Mouse (Mus musculus) megakaryocyte, adult 5-6 weeks (primary cell): Measurements from ENCODE around the gene Khsrp. TPM values are rescaled to one million over a fixed set of nuclear protein-coding genes. Genes with fewer than 3 reads are reported as not detected.
A peak's percentile ranks its signal among the peaks of the same experiment; 100 is the strongest.

ENCODE experiments used
- ATAC-seq: 2 replicates; pipeline ENCODE4 v1.8.0; 2016; ENCODE audit warnings: mild to moderate bottlenecking, inconsistent platforms; ENCODE audit not compliant: poor library complexity, severe bottlenecking
- total RNA-seq, 2 experiments: library from RNA; stranded (forward) in 1 of 2; stranded (reverse) in 1 of 2; fragments of 153-499, 151-499 nt in 1 of 2; fragments of 221-1000, 200-1000 nt in 1 of 2; gene quantifications; 2 replicates each; pipeline versions ENCODE4 v1.2.3 to v1.2.4; 2015 to 2017

The Khsrp gene
- 56.0 and 66.5 TPM in 2 replicates for total RNA-seq (2015)
- total RNA-seq (2017), result 43.9 and 57.7 TPM in 2 replicates

GRCm38 (mm10) chr17:57030931-57031660 is at the start of gene Khsrp:
Gene Khsrp, minus strand, starts transcription at chr17:57031522.
- ATAC-seq, result no peak

- no peak for ATAC-seq
Measured at GRCm38 (mm10) chr17:57079919-57080318, 48.6 kb upstream of the Khsrp start.

DNA sequence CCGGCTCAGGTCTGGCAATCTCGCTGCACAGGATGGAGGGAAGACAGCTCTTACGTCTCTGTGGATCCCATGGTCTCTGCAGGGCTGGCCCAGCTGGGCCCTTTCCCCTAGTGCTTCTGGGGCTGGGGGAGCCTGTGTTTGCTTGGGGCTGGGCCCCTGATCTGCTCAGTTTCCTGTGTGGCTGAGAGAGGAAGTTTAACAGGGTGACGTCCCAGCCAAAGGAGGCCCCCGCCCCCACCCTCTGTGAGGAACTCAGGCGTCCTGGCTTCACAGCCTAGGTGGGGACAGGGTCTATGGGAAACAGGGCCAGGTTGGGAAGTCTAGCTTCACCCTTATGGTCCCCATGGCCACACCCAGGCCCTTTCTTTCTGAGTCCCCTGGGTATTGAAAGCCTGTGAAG is 47.0 kb upstream of the Khsrp start, which contains the start of gene Dennd1c:
Gene Dennd1c (minus strand): TSS at position 179 of the 400 bp plus-strand sequence.
- peak; percentile 96 for ATAC-seq

DNA sequence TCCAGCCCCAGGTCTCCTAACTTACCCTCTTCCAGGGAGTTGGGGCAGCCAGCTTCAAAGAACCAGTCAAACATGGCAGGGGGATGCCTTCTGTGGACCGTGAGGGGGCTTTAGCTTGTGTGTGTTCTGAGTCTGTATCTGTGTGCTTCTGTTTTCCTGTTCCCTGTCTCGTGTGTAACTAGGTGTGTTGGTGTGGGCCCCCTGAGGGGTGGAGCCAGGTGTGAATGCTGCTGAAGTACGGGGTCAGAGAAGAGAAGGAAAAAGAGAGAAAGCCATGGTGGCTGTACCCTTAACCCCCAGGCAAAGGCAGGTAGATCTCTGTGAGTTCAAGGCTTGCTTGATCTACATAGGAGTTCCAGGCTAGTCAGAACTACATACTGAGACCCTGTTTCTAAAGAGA is 45.6 kb upstream of the Khsrp start:
- no peak for ATAC-seq

- ATAC-seq, result no peak
Measured at GRCm38 (mm10) chr17:57070699-57071098, 39.4 kb upstream of the Khsrp start.

- no peak for ATAC-seq
Measured at GRCm38 (mm10) chr17:57070272-57070671, 39.0 kb upstream of the Khsrp start.

- ATAC-seq, result no peak
Measured at GRCm38 (mm10) chr17:57066908-57067307, 35.6 kb upstream of the Khsrp start.

GRCm38 (mm10) chr17:57063031-57063430 is 31.7 kb upstream of the Khsrp start:
- ATAC-seq, result no peak

DNA sequence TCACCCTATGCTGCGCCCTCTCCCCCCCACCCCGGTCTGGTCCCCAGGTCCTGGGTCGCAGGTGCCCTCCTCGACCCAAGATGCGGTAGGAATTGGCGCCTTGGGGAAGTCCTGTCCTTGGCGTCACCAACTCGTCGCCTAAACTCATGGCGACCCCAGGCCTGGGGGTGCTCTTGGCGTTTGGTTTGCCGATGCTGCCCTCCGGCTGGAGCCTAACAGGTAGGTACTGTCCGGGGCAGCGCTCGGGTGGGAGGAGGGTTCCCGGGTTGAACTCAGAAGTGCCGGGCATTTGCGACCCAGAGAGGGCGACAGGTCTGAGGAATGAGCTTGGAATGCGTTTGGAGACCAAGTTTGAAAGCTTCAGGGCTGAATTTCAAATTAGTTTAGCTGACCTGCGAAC is 31.2 kb upstream of the Khsrp start:
- ATAC-seq, result no peak

GRCm38 (mm10) chr17:57062011-57062521 is 30.7 kb upstream of the Khsrp start:
- ATAC-seq, result no peak

- no peak for ATAC-seq
Measured at GRCm38 (mm10) chr17:57061069-57061468, 29.7 kb upstream of the Khsrp start.

- peak; percentile 87 for ATAC-seq
Measured at GRCm38 (mm10) chr17:57060231-57060801, 29.0 kb upstream of the Khsrp start.

DNA sequence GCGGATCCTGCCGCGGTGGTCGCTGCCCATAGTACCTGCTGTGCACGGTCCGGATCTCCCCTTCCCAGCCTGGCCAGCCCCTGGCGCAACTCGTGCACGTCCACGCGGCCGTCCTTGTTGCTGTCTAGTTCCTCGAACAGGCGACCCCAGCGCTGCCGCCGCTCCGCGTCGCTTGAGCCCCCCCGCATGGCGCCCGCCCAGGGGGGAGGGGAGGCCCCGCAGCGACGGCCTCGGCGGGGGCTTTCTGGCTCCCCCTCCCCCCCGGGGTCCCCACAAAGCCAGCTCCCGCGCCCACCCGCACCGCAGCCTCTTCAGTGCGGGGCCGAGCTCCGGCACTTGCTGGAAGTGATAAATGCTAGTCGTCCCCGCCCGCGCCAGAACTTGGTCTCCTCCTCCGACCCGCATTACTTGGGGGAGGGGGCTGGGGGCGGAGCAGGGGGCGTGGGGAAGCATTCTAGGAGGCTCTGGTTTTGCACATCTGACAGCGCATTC is 28.2 kb upstream of the Khsrp start, which contains the start of gene Slc25a23:
Gene Slc25a23 (minus strand): TSS at position 378 of the 492 bp plus-strand sequence.
- no peak for ATAC-seq

- ATAC-seq, result no peak
Measured at GRCm38 (mm10) chr17:57058891-57059485, 27.7 kb upstream of the Khsrp start, which contains the start of gene Crb3. Gene Crb3, plus strand, starts transcription at chr17:57059105.

DNA sequence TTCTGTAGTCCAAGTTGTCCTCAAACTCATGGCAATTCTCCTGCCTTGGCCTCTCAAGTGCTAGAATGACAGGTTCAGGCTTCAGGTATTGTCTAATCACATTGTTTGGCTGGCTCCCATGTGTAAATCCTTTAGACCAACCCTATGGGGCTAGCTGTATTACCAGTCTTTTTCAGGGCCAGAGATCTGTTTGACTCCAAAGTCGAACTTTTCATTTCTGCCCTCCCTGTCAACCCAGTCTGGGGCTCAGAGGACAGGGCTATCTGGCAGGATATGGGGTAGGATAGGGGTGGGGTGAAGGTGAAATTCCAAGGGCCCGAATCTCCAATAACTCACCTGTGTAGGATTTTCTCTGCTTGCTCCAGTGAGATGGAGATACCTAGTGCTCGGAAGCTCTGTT is 24.9 kb upstream of the Khsrp start:
- ATAC-seq, result no peak

GRCm38 (mm10) chr17:57051679-57052078 is 20.4 kb upstream of the Khsrp start:
- peak; percentile 68 for ATAC-seq

DNA sequence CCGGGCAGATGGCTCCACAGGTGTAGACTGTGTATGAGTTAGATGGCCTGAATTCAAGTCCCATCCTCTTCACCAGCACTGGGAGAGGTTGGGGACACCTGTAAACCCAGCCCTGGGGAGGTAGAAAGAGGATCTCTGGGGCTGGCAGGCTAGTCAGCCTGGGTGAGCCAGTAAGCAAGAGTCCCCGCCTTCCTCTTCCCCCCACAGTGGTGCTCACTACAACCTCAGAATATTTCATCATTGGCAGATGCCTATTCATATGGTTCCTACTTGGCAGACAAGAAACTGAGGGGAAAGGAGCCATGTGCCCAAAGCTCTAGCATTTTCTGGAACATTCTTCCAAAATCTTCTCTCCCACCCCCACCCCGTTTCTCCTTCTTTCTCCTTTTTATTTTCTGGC is 17.5 kb upstream of the Khsrp start:
- ATAC-seq, result peak; percentile 79

- ATAC-seq, result no peak
Measured at GRCm38 (mm10) chr17:57047406-57047805, 16.1 kb upstream of the Khsrp start.

DNA sequence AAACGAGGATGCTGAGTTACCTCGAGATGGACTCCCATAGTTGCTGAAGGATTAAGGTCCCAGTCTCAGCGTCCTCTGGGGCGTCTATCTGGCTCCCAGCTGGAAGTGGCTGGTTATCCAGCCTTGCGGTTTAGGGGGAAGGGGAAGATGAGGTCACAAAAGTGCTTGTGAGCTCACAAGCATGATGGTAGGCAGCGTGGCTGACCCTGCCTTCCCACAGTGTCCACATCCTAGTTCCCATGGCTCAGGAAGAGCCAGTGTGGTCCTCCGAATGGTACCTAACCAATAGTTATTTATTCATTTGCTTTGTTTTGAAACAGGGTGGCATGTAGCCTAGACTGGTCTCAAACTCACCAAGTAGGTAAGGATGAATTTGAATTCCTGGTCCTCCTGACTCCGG is 10.2 kb upstream of the Khsrp start, which contains the start of gene Slc25a41:
Gene Slc25a41 (minus strand): TSS at position 101 of the 400 bp plus-strand sequence.
- no peak for ATAC-seq

- ATAC-seq, result peak; percentile 30; the same call in 1 of the 2 replicates
Measured at GRCm38 (mm10) chr17:57038978-57039377, 7.7 kb upstream of the Khsrp start.

GRCm38 (mm10) chr17:57032854-57033253 is 1.5 kb upstream of the Khsrp start:
- no peak for ATAC-seq
